Mouse (Mus musculus): Measurements from ENCODE around the gene Asap2.

Gene Asap2

DNA sequence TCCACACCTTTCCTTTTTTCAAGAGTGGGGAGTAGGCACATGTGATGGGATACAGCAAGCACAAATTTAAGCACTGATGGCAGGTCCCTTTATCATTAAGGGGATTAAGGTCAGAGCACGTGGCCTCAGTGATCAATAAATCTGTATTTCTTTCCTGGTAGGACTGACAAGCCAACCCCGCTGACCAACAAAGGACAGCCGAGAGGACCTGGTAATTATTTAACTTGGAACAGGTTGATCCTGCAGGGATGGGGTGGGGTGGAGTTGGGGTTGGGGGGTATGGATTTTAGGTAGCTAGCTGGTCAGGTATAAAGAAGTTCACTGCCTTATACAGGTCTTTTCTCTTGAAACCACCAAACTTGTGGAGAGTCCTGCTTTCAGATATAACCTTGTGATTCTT, 274.7 kb downstream of the Asap2 start:
- no peak for DNase-seq (ENCODE audit: low read depth, low spot score)

DNA sequence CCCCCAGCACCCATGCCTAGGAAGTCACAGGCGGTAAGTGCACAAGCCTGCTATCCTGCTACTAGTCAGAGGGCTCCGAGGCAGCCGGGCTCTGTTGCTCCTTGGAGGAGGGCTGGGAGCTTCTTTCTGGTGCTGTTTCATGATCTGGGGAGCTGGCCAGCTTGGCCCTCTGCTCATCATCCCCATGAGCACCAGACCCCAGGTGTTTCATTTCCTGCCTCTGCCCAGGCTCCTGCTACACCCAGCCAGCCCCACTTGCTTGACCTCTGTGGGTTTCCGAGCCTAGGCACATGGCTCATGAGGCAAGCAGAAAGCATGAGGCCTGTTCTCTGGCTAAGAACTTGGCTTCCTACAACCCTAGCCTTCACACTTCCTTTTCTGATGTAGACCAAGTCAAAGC, 275.2 kb downstream of the Asap2 start:
- DNase-seq (ENCODE audit: low read depth, low spot score) = no peak

DNA sequence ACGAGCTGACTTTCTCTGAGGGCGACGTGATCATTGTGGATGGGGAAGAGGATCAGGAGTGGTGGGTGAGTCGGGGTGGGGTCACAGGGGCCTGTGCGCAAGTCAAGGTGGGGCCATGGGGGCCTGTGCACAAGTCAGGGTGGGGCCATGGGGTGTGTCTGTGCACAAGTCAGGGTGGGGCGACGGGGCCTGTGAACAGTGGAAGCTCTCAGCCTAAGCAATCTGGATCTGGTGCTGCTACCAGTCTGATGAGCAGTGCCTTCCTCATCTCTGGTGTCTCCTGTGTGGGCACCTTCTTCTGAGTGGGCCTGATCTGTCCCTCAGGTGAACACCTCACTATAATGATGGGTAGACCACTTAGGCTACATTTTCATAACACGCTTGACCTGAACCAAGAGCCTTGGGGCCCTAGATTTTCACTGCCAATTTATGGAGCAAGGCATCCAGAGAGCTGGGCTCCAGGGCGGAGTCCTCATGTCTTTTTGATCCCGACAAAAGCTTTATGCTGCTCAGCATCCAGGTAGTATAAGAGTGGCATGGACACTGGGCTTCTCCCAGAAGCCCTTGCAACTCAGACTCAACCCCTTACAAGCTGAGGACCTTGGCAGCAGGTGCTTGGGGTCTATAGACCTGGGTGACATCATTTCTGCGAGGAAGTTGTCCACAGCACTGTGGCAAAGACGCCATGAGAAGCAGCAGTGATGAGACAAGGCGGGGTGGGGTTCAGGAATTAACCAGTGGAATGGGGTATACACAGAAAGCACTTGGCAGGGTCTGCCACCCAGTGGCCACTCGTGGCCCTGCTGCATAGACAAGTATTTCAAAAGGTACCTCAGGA, 275.9 kb downstream of the Asap2 start:
- peak; percentile 34 for DNase-seq (ENCODE audit: low read depth, low spot score)

DNA sequence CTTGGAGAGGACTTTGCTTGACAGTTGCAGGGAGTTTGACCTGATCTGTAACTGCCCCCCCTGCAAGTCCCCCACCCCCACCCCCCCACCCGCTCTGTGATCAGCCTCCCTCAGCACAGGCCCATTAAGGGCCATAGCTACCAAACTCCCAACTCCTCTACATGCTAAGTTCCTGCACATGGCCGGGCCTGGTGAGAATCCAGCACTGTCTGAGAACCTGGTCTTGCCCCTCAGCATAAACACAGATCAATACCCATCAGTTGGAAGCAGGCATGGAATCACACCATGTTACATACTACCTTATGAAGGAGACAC, 276.5 kb downstream of the Asap2 start:
- DNase-seq (ENCODE audit: low read depth, low spot score) = no peak

DNA sequence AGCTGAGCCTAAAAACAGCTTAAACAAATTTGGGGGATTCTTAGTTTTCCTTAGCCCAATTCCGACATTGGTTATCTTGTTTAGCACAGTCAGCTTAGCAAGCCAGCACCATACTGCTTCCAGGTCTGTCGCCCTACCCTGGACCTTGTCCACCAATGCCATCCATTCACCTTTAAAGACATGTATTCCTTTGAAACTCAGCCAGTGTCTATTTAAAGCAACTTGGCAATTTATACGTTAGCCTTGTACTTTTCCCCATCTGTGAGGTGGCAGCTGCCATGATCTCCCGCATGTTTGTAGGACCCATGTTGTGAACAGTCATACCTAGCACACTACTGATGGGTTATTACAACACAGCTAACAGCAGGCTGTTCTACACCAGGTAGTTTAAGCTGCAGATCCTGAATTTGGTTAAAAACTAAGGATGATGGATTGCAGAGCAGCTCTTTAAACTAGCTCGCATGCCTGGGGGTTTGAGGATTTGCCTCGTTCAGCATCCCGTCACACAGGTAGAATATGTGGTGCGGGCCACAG, 277.9 kb downstream of the Asap2 start:
- DNase-seq (ENCODE audit: low read depth, low spot score) = no peak

DNA sequence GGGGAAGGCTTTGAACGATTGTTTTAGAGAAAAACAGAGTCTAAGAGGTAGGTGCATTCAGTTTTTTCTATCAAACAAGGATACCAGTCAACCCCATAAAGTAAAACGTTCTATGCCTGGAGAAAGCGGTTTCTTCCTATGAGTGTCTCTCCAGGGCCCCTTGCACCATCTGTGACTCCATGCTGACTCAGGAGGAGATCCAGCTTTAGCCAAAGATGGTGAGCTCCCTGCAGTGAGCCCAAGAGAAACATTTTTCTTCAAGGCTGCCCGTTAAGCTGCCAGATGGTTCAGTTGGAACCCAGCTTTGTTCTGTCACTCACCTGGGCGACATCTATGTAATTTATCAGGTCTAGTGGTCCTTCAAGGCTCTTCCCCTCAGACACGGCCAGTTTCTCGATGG, 284.2 kb downstream of the Asap2 start:
- DNase-seq (ENCODE audit: low read depth, low spot score) = no peak

DNA sequence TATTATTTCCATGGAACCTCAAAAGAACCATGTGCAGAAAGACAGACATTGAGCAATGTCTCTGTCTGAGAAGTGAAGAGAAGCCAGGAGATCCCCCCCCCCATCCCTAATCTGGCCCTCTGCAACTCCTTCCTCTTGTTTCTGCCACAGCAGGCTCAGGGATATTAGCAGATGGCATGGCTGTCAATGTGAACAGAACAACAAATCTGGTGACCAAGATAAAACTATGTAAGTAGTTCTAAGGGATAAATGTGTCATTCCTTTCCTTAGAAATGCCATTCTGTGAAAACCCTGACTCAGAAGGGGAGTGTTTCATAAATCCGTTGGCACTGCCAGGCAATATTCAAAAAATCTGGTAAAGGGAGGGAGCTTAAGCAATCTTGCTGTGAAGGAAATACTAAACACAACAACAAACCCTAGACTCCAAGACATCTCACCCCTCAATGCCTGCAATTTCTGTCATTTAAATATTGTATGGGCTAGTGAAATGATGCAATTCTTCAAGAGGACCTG, 287.1 kb downstream of the Asap2 start:
- no peak for DNase-seq (ENCODE audit: low read depth, low spot score)

DNA sequence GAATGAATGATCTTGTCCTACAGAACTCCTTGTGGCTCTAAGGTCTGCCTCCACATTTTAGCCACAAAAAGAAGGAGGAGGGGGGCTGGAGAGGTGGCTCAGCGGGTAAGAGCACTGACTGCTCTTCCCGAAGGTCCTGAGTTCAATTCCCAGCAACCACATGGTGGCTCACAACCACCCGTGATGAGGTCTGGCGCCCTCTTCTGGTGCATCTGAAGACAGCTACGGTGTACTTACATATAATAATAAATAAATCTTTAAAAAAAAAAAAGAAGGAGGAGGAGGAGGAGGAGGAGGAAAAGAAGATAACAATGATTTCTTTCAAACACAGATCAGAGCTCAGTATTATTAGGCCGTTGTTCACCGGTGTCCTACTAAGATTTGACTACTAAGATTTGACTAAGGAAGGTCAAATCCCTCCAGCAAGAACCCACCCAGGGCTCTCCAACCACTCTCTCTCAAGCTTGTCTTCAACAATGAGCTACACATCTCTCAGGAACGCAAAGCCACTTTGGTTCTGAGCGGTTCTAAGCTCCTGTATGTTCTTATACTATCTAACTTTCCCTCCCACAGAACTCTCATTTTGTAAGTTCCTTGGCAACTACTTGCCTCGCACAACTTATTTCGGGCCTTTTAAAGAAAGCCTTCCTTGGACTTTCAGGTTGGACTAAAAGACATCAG, 294.6 kb downstream of the Asap2 start, which contains the start of gene Cpsf3:
Cpsf3 (plus strand) TSS at position 631 of the 681 bp plus-strand sequence.
- no peak for DNase-seq (ENCODE audit: low read depth, low spot score)

DNA sequence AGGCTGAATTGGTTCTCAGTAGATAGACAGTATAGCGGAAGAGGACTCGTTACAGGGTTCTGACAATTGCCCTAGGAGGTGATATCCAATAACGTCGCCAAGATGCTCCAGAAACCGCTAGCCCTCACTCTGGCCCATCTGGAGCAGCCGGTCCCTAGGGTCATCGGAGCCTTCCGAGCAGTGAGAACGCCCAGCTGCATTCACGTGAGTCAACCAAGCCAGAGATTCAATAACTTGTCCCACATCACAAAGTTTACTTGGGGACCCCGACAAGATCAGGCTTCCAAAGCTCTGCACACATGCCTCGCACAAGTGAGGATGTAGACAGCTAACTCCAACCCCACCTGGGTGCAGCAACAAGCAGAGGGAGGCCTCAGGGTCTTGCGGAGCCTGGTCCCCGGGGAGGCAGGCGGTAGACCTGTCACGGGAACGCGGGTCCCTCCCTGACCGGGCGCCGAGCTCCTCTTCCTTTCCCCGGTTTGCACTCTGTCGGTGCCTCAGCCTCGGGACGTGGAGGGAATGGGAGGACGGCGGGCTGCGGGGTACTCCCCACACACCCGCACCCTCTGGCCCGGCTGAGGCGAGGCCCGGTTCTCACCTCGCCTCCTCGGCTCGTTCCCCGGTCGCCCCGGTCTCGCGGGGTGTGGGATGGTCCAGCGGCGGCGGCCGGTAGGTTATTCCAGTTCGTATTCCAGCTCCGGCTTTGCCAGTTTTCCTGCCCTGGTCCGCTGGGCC, 295.4 kb downstream of the Asap2 start:
- no peak for DNase-seq (ENCODE audit: low read depth, low spot score)

DNA sequence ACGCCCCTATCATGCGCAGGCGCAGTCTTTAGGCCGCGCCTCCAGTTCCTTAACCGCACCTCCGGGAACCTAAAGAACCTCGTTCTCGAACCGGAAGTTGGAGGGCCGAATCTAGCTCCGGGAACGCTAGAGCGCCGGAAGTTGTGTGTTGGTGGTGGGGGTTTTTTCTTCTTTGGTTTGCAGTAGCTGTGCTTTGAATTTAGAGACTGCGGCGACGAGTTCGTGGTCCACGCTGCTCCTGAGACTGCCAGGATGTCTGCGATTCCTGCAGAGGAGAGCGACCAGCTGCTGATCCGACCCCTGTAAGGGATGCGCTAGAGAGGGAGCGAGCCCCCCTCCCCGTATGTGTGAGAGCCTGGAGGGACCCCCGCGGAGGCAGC, 296.0 kb downstream of the Asap2 start, which contains the start of gene Itgb1bp1:
Itgb1bp1 (minus strand) TSS at position 42 of the 380 bp plus-strand sequence.
- DNase-seq (ENCODE audit: low read depth, low spot score) = peak; percentile 97

DNA sequence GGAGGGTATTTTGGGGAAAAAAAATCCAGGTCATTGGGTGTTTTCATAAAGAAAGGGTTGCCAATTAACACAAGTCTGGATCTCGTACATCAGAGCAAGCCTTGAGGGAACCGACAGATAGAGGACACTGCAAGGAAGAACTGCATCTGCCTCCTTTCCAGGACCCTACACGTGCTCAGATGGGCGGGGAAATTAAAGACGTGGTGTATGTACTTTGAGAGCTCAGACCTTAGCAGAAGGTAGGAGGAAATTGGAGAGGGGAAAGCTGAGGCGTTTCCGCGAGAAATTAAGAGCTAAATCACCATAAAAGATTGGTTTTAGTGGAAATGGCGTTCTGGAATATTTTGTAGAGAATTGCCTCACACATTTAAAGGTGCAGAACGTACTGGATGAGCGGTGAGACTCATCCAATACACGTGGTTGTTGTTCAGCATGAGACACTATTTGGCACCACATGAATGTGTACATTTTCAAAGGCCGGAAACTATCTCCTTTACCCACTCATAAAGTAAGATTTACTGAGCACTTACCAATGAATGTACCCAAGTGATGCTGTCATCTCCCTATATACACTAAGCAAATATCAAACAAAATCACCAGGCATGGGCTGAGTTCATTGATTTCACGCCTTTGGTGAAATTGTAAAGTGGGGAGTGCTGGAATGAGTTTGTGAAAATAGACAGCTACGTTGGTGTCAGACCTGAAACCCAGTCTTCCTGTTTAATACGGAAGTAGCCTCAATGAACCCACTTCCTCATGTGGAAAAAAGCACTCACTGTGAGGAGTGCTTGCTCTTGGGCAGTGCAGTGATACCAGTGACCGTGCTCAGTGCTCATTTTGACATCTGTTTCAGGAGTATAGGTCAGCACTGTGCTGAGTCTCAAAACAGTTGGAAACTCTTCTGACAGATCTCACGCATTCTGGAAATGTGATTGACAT, 296.7 kb downstream of the Asap2 start:
- no peak for DNase-seq (ENCODE audit: low read depth, low spot score)

DNA sequence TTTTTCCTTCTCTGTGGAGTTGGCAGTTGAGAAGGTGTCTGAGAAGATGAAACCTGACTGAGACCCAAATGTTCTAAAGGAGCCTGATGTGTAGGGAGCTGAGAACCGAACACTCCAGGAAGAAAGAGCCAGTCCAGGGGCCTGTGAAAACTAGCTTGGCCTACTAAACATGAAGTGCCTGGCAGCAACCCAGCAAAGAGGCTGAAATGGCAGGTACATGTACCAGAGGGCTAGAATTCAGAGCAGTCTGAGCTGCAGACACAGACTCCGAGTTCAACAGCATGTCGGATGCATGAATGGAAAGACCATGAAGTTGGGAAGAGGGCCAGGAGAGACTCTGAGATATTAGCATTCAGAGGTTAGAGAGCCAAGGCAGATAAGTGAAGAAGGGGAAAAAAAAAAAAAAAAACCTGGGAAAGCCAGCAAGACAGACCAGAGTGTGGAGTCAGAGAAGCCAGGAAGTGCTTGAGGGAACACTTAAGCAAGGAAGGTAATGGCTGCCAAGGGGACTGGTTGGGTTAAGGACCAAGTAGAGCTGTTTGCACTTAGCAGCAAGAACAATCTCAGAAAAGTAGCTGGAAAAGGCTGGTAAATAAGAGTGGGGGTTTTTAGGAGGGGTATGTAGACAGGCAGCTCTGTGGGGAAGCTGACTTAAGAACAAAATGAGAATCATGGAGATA, 298.6 kb downstream of the Asap2 start:
- no peak for DNase-seq (ENCODE audit: low read depth, low spot score)

DNA sequence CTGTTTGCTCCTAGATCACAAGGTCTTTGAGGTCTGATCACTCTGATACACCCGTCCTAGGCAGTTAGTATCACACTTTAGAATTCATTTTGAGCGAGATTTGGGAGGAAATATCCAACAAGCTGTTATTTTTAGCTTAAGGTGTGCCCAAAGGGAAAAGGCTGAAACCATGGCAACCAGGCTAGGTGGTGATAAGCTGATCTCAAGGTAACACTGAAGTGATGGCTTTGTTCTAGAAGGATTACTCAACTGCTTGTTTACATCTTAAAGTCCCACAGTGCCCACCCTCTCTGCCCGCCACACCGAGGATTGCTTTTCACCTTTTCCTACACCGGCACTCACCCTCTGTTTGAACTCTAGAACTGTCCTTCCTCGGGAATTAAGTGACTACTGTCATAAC, 299.4 kb downstream of the Asap2 start:
- DNase-seq (ENCODE audit: low read depth, low spot score) = no peak

DNA sequence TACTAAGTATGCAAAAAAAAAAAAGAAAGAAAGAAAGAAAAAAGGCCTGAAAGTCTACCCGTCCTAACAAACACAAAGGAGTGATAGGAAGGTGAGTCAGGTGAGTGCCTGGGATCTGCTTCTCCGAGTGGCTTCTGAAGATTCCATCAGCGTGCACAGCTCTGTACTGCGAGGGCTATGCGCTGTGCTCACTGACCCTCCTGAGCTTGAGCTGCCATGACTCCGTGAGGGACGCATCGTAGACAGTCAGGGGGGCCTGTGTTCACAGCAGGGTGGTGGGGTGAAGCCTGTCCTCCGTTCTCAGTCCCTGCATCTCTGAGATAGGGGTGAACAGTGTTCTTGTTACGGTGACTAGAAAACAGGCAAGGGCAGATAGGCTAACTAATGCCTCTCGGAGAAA, 308.6 kb downstream of the Asap2 start:
- no peak for DNase-seq (ENCODE audit: low read depth, low spot score)

DNA sequence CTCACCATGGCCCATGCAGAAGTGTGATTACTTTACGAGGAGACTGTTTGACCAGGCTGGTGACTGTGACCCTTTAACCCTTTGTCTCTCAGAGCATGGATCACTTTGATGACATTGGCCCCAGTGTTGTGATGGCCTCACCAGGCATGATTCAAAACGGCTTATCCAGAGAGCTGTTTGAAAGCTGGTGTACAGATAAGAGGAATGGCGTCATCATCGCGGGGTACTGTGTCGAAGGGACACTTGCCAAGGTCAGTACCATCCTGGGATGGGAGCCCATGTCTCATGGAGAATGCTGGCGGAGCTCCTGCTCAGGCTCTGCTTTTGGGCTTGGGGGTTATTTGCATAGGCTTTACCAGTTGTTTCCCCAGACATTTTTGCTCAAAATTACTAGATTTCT, 311.1 kb downstream of the Asap2 start:
- DNase-seq (ENCODE audit: low read depth, low spot score) = no peak

DNA sequence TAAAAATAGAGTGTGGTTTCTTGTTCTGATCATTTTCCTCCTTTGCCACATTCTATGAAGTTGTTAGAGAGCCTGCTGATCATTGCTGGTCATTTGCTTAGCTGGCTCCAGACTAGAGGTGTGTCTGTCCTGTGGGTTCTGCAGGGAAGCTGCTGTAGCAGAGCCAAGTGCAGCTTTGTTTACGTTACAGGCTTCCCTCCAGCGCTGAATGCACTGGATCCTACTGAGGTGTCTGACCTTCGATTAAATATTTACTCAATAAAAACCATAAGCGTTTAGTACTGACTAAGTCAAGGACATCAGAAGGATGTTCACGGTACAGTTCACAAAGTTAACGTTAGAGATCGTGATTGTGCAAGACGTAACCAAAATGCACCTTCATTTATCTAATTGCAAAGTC, 311.7 kb downstream of the Asap2 start:
- no peak for DNase-seq (ENCODE audit: low read depth, low spot score)

DNA sequence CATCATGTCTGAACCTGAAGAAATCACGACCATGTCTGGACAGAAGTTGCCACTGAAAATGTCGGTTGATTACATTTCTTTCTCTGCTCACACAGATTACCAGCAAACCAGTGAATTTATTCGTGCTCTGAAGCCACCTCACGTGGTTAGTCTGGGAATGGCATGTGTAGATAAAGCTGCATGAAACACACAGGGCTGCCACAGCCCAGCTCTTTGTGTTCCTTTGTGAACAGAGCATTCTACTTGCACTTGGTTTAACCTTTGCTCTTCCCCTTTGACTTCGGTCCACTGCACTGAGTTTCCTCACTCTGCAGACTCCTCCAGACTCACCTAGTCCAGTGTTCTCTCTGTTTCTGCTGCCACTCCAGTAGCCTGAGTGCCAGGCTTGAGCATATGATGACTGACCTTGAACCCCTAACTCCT, 312.1 kb downstream of the Asap2 start:
- DNase-seq (ENCODE audit: low read depth, low spot score) = no peak

DNA sequence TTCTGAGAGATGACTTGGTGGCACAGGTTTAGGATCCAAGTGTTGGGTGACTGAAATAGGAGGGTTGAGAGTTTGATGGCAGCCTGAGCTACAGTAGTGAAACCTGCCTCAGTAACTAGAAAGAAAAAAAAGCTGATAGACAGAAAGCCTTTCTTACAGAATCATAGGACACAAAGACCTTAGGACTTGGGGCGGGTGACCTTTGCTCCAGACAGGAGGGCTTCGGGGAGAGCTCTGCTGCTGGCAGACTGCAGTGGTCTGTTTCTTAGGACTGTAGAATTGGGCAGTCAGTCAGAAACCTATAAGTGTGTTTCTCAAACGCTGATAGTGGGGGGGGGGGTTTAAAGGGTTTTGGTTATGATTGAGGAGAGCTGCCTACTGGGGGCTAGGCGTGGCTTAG, 315.5 kb downstream of the Asap2 start:
- DNase-seq (ENCODE audit: low read depth, low spot score) = no peak

DNA sequence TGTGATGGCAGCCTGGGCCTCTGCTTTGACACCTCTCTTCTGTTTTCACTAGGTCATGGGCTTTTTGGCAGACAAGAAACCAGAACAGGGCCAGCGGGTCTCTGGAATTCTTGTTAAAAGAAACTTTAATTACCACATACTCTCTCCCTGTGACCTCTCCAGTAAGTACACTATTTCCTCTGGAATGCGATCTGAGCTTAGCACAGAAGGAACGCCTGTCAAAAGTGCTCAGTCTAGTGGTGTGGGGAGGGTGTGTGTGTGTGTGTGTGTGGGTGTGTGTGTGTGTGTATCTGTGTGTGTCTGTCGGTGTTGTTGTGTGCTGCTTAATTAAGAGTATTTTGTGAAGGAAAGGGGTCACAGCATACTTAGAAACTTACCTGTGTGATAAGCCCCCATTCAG, 316.5 kb downstream of the Asap2 start:
- no peak for DNase-seq (ENCODE audit: low read depth, low spot score)

DNA sequence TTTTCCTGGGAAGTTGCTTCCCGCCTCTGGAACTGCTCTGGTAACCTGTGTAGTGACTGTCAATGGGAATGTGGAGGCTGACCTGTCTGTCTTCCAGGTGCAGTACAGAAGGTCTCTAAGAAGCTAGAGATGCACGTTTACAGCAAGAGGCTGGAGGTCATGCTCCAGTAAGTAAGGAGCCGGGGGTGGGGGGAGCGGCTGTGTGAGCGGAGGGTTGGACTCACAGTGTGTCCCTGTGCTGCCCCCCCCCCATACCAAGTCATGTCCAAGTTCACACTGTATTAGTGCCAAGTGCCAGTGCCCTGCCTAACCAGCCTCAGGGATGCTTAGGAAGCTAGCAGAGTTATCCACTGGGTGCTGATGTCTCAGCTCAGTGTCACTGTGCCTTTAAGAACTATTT, 321.9 kb downstream of the Asap2 start:
- no peak for DNase-seq (ENCODE audit: low read depth, low spot score)

All from skeletal muscle tissue, adult 2 months (tissue).